Mouse (Mus musculus): Measurements from ENCODE around the gene Brpf3.
"Not testable (repeated sequence)": the region's sequence is repeated elsewhere in the genome, so short reads cannot be mapped to it uniquely, and the experiment has no call there.

Brpf3 gene

GRCm38 (mm10) chr17:28827665-28828231 lies 26.9 kb downstream of the Brpf3 start:
- DNase-seq (ENCODE audit: low spot score): no peak

GRCm38 (mm10) chr17:28829120-28829519 lies 28.2 kb downstream of the Brpf3 start:
- DNase-seq (ENCODE audit: low spot score): no peak

- no peak for DNase-seq (ENCODE audit: low spot score)
Measured at GRCm38 (mm10) chr17:28831065-28831464, 30.2 kb downstream of the Brpf3 start.

- DNase-seq (ENCODE audit: low spot score): no peak
Measured at GRCm38 (mm10) chr17:28832040-28832439, 31.1 kb downstream of the Brpf3 start.

GRCm38 (mm10) chr17:28832875-28833274 lies 32.0 kb downstream of the Brpf3 start:
- no peak for DNase-seq (ENCODE audit: low spot score)

- DNase-seq (ENCODE audit: low spot score): no peak
Measured at GRCm38 (mm10) chr17:28834676-28835075, 33.8 kb downstream of the Brpf3 start.

GRCm38 (mm10) chr17:28837840-28838239 lies 37.0 kb downstream of the Brpf3 start:
- DNase-seq (ENCODE audit: low spot score): no peak

GRCm38 (mm10) chr17:28841947-28842346 lies 41.1 kb downstream of the Brpf3 start:
- not testable (repeated sequence) for DNase-seq (ENCODE audit: low spot score)

- DNase-seq (ENCODE audit: low spot score): no peak
Measured at GRCm38 (mm10) chr17:28843665-28844064, 42.8 kb downstream of the Brpf3 start.

GRCm38 (mm10) chr17:28846974-28847617 lies 46.2 kb downstream of the Brpf3 start:
- DNase-seq (ENCODE audit: low spot score): no peak

- DNase-seq (ENCODE audit: low spot score): no peak
Measured at GRCm38 (mm10) chr17:28850511-28850910, 49.6 kb downstream of the Brpf3 start.

GRCm38 (mm10) chr17:28854377-28854776 lies 53.5 kb downstream of the Brpf3 start:
- no peak for DNase-seq (ENCODE audit: low spot score)

GRCm38 (mm10) chr17:28855166-28855885 lies 54.4 kb downstream of the Brpf3 start:
- no peak for DNase-seq (ENCODE audit: low spot score)

- DNase-seq (ENCODE audit: low spot score): no peak
Measured at GRCm38 (mm10) chr17:28856030-28856429, 55.1 kb downstream of the Brpf3 start.

GRCm38 (mm10) chr17:28858205-28858604 lies 57.3 kb downstream of the Brpf3 start, which contains the start of gene Pnpla1:
Pnpla1 (plus strand) TSS chr17:28858411.
- no peak for DNase-seq (ENCODE audit: low spot score)

GRCm38 (mm10) chr17:28863926-28864325 lies 63.0 kb downstream of the Brpf3 start:
- DNase-seq (ENCODE audit: low spot score): no peak

- no peak for DNase-seq (ENCODE audit: low spot score)
Measured at GRCm38 (mm10) chr17:28864464-28864863, 63.6 kb downstream of the Brpf3 start.

- no peak for DNase-seq (ENCODE audit: low spot score)
Measured at GRCm38 (mm10) chr17:28866921-28867320, 66.0 kb downstream of the Brpf3 start.

GRCm38 (mm10) chr17:28867381-28867780 lies 66.5 kb downstream of the Brpf3 start:
- no peak for DNase-seq (ENCODE audit: low spot score)

GRCm38 (mm10) chr17:28869412-28870110 lies 68.7 kb downstream of the Brpf3 start:
- DNase-seq (ENCODE audit: low spot score): peak; percentile 80

GRCm38 (mm10) chr17:28870435-28870834 lies 69.5 kb downstream of the Brpf3 start:
- no peak for DNase-seq (ENCODE audit: low spot score)

GRCm38 (mm10) chr17:28871831-28872230 lies 70.9 kb downstream of the Brpf3 start:
- no peak for DNase-seq (ENCODE audit: low spot score)

GRCm38 (mm10) chr17:28872322-28872721 lies 71.4 kb downstream of the Brpf3 start:
- DNase-seq (ENCODE audit: low spot score): no peak

Data from left cerebral cortex, adult 11 months (tissue).